Mouse (Mus musculus): ENCODE measurements around the gene Mctp2. TPM values are rescaled to one million over a fixed set of nuclear protein-coding genes. Genes with fewer than 3 reads are reported as not detected.

The Mctp2 gene
- polyA plus RNA-seq (2012; rRNA removed) = 0.25 and 1.7 TPM in 2 replicates

GRCm38 (mm10) chr7:72306382-72306841, at the start of gene Mctp2:
TSS of gene Mctp2 (minus strand) at chr7:72306608.

